Mouse (Mus musculus): ENCODE measurements around the gene Fntb. TPM values are rescaled to one million over a fixed set of nuclear protein-coding genes. Genes with fewer than 3 reads are reported as not detected.

Gene Fntb
- polyA plus RNA-seq, 1 experiment: 23.8 TPM

DNA sequence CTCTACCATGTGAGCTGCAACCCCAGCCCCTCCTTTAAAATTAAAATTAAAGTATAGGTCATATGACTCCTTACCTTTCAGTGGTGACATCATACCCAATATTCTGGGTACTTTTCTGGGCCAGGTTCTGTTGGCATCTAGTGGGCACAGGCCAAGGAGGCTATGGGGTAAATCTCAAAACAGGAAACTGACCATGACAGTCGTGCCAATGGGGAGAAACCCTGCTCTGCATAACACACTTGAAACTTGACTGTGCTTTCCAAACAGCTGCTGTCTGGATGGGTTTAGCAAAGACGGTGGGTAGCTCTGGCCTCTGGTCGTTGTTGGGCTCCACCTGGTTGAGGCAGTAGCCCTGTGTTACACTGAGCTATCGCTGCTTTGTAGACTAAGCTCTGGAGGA lies 114.7 kb downstream of the Fntb start:
- H3K79me2 ChIP-seq (ENCODE audit: control insufficient read depth, insufficient read depth): no peaks in the 10 kb centered on the region
- no peak overlapping the region for H3K4me3 ChIP-seq
- H3K27me3 ChIP-seq (ENCODE audit: control insufficient read depth, insufficient read depth, insufficient read length): no peaks in the 10 kb centered on the region
- no peak overlapping the region for H3K4me2 ChIP-seq (ENCODE audit: low read depth)
- no peak overlapping the region for H3ac ChIP-seq (ENCODE audit: control insufficient read depth, insufficient read length)
- TF ChIP-seq USF1 (IDR thresholded peaks at IDR 0.05; ENCODE audit: low read depth) (no peak), MAX (IDR thresholded peaks at IDR 0.05; ENCODE audit: low read depth) (no peak), MYOD1 (IDR thresholded peaks at IDR 0.05; ENCODE audit: control insufficient read depth in 1 of 3, insufficient read length in 2 of 3, low read depth in 2 of 3) (no peak), CEBPB (IDR thresholded peaks at IDR 0.05; ENCODE audit: insufficient read depth, poor library complexity, severe bottlenecking) (no peak), TCF3 (IDR thresholded peaks at IDR 0.05; ENCODE audit: insufficient read length, low read depth) (no peak), REST (IDR thresholded peaks at IDR 0.05; ENCODE audit: insufficient read depth, insufficient read length) (no peak), E2F4 (IDR thresholded peaks at IDR 0.05; ENCODE audit: insufficient read depth) (no peak), MYOG (IDR thresholded peaks at IDR 0.05; ENCODE audit: control insufficient read depth in 1 of 3, insufficient read depth in 1 of 3, insufficient read length in 2 of 3, low read depth in 2 of 3) (no peak), SRF (IDR thresholded peaks at IDR 0.05; ENCODE audit: control insufficient read depth, insufficient read length, low read depth) (no peak), TCF12 (IDR thresholded peaks at IDR 0.05; ENCODE audit: insufficient read depth, poor library complexity, severe bottlenecking) (no peak), POLR2A (IDR thresholded peaks at IDR 0.05; ENCODE audit: insufficient read length, low read depth) (no peak), POLR2AphosphoS2 (IDR thresholded peaks at IDR 0.05; ENCODE audit: insufficient read length, low read depth) (no peak)
- no peaks in the 10 kb centered on the region for H3K36me3 ChIP-seq (ENCODE audit: control insufficient read depth, insufficient read depth)

DNA sequence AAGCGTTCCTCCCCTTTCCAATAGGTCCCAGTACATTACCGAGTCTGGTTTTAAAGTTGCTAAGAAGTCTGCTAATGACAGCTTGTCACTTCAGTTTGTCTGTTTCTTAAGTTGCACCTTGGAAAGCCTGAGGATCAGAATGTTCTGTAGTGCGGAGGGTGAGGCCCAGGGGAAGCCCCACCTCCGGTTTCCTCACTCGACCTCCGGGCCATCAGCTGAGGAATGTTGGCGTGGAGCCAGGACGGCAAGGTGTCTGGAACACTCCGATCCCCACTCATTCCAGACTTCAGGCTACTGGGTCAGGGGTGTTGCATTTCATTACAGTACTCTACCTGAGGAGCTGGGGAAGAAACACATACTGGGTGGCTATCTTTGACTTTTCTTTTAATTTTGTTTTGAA lies 118.4 kb downstream of the Fntb start:
- no peak overlapping the region for H3K4me2 ChIP-seq (ENCODE audit: low read depth)
- H3K27me3 ChIP-seq (ENCODE audit: control insufficient read depth, insufficient read depth, insufficient read length): no peaks in the 10 kb centered on the region
- H3K4me3 ChIP-seq: no peak overlapping the region
- no peaks in the 10 kb centered on the region for H3K79me2 ChIP-seq (ENCODE audit: control insufficient read depth, insufficient read depth)
- no peak for TF ChIP-seq POLR2A (IDR thresholded peaks at IDR 0.05; ENCODE audit: insufficient read length, low read depth)
- no peak for TF ChIP-seq USF1 (IDR thresholded peaks at IDR 0.05; ENCODE audit: low read depth)
- TF ChIP-seq SRF (IDR thresholded peaks at IDR 0.05; ENCODE audit: control insufficient read depth, insufficient read length, low read depth): no peak
- TF ChIP-seq TCF12 (IDR thresholded peaks at IDR 0.05; ENCODE audit: insufficient read depth, poor library complexity, severe bottlenecking): no peak
- no peak for TF ChIP-seq POLR2AphosphoS2 (IDR thresholded peaks at IDR 0.05; ENCODE audit: insufficient read length, low read depth)
- no peak for TF ChIP-seq MYOD1 (IDR thresholded peaks at IDR 0.05; ENCODE audit: control insufficient read depth in 1 of 3, insufficient read length in 2 of 3, low read depth in 2 of 3)
- no peak for TF ChIP-seq TCF3 (IDR thresholded peaks at IDR 0.05; ENCODE audit: insufficient read length, low read depth)
- TF ChIP-seq MAX (IDR thresholded peaks at IDR 0.05; ENCODE audit: low read depth): no peak
- TF ChIP-seq REST (IDR thresholded peaks at IDR 0.05; ENCODE audit: insufficient read depth, insufficient read length): no peak
- no peak for TF ChIP-seq E2F4 (IDR thresholded peaks at IDR 0.05; ENCODE audit: insufficient read depth)
- no peak for TF ChIP-seq MYOG (IDR thresholded peaks at IDR 0.05; ENCODE audit: control insufficient read depth in 1 of 3, insufficient read depth in 1 of 3, insufficient read length in 2 of 3, low read depth in 2 of 3)
- TF ChIP-seq CEBPB (IDR thresholded peaks at IDR 0.05; ENCODE audit: insufficient read depth, poor library complexity, severe bottlenecking): no peak
- peaks cover 8% of the 10 kb centered on the region for H3K36me3 ChIP-seq (ENCODE audit: control insufficient read depth, insufficient read depth)
- no peak overlapping the region for H3ac ChIP-seq (ENCODE audit: control insufficient read depth, insufficient read length)

DNA sequence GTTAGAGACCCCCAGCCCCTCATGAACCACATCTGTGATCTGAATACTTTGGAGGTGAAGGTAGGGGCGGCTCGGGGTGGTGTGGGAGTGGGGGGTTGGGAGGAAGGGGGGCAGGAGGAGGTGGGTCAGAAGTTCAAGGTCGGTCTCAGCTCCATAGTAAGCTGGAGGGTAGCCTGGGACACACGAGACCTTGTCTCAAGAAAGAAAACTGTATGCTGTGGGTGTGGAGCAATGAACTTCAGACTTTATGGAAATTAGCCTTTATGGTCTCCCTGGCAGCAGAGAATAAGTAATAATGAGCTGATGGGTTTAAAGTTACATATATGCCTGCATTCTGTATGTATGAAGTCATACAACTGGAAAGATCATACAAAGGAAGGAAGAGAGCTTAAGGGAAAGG lies 119.7 kb downstream of the Fntb start:
- H3K4me3 ChIP-seq: no peak overlapping the region
- TF ChIP-seq POLR2AphosphoS2 (IDR thresholded peaks at IDR 0.05; ENCODE audit: insufficient read length, low read depth) (no peak), SRF (IDR thresholded peaks at IDR 0.05; ENCODE audit: control insufficient read depth, insufficient read length, low read depth) (no peak), E2F4 (IDR thresholded peaks at IDR 0.05; ENCODE audit: insufficient read depth) (no peak)
- H3ac ChIP-seq (ENCODE audit: control insufficient read depth, insufficient read length): no peak overlapping the region
- no peak overlapping the region for H3K4me2 ChIP-seq (ENCODE audit: low read depth)
- H3K79me2 ChIP-seq (ENCODE audit: control insufficient read depth, insufficient read depth): no peaks in the 10 kb centered on the region
- no peaks in the 10 kb centered on the region for H3K27me3 ChIP-seq (ENCODE audit: control insufficient read depth, insufficient read depth, insufficient read length)
- peaks cover 8% of the 10 kb centered on the region for H3K36me3 ChIP-seq (ENCODE audit: control insufficient read depth, insufficient read depth)

DNA sequence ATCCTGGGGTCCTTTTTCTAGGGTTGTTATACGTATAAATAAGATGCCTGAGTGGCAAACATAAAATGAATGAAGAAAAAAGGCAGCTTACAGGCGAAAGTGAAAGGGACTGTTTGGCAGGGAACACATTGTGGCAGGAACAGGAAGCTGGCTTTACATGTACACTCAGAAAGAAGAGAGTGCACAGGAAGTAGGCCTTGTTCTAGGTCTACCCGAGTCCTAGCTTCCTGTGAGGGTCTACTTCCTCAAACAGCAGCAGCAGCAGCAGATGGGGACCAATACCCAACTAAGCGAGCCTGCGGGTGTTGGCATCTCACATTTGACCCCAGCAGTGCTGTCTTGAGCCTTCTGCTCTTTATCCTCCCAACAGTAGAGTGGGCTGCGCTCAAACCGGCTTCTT lies 121.4 kb downstream of the Fntb start:
- Histone ChIP-seq H3K4me2 (ENCODE audit: low read depth) (no peak overlapping the region), H3ac (ENCODE audit: control insufficient read depth, insufficient read length) (no peak overlapping the region), H3K27me3 (ENCODE audit: control insufficient read depth, insufficient read depth, insufficient read length) (no peaks in the 10 kb centered on the region), H3K79me2 (ENCODE audit: control insufficient read depth, insufficient read depth) (no peaks in the 10 kb centered on the region), H3K36me3 (ENCODE audit: control insufficient read depth, insufficient read depth) (peaks cover 12% of the 10 kb centered on the region), H3K4me3 (no peak overlapping the region)
- no peak for TF ChIP-seq SRF (IDR thresholded peaks at IDR 0.05; ENCODE audit: control insufficient read depth, insufficient read length, low read depth)

DNA sequence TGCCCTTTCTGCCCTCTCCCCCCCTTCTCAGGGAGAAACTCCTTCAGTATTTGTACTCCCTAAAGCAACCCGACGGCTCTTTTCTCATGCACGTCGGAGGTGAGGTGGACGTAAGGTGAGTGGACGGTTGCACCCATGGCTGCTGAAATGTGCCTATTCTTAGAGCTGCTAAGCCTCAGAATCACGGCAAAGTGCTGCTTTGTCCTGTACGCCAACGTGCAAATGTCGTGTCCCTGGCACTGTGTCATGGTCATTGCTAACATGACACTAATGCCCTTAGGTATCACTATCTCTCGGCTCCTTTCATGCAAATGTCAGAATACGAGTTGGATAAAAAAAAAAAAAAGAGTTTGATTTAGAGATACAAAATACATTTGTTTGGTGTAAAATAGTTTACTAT lies 122.6 kb downstream of the Fntb start:
- Histone ChIP-seq H3K4me3 (no peak overlapping the region), H3K27me3 (ENCODE audit: control insufficient read depth, insufficient read depth, insufficient read length) (no peaks in the 10 kb centered on the region), H3ac (ENCODE audit: control insufficient read depth, insufficient read length) (no peak overlapping the region), H3K36me3 (ENCODE audit: control insufficient read depth, insufficient read depth) (peaks cover 19% of the 10 kb centered on the region), H3K79me2 (ENCODE audit: control insufficient read depth, insufficient read depth) (no peaks in the 10 kb centered on the region), H3K4me2 (ENCODE audit: low read depth) (no peak overlapping the region)
- TF ChIP-seq USF1 (IDR thresholded peaks at IDR 0.05; ENCODE audit: low read depth): no peak
- TF ChIP-seq POLR2AphosphoS2 (IDR thresholded peaks at IDR 0.05; ENCODE audit: insufficient read length, low read depth): no peak
- no peak for TF ChIP-seq CEBPB (IDR thresholded peaks at IDR 0.05; ENCODE audit: insufficient read depth, poor library complexity, severe bottlenecking)
- no peak for TF ChIP-seq MAX (IDR thresholded peaks at IDR 0.05; ENCODE audit: low read depth)
- TF ChIP-seq POLR2A (IDR thresholded peaks at IDR 0.05; ENCODE audit: insufficient read length, low read depth): no peak
- TF ChIP-seq REST (IDR thresholded peaks at IDR 0.05; ENCODE audit: insufficient read depth, insufficient read length): no peak
- TF ChIP-seq E2F4 (IDR thresholded peaks at IDR 0.05; ENCODE audit: insufficient read depth): no peak
- TF ChIP-seq MYOG (IDR thresholded peaks at IDR 0.05; ENCODE audit: control insufficient read depth in 1 of 3, insufficient read depth in 1 of 3, insufficient read length in 2 of 3, low read depth in 2 of 3): no peak
- no peak for TF ChIP-seq TCF3 (IDR thresholded peaks at IDR 0.05; ENCODE audit: insufficient read length, low read depth)
- no peak for TF ChIP-seq TCF12 (IDR thresholded peaks at IDR 0.05; ENCODE audit: insufficient read depth, poor library complexity, severe bottlenecking)
- no peak for TF ChIP-seq MYOD1 (IDR thresholded peaks at IDR 0.05; ENCODE audit: control insufficient read depth in 1 of 3, insufficient read length in 2 of 3, low read depth in 2 of 3)
- no peak for TF ChIP-seq SRF (IDR thresholded peaks at IDR 0.05; ENCODE audit: control insufficient read depth, insufficient read length, low read depth)

All from myocyte (in vitro differentiated cells).